Mouse (Mus musculus) liver, embryonic 15.5 days (tissue): ENCODE measurements at regions not wholly inside any gene's neighbourhood (a gene's known extent, or its start where the extent isn't known, plus 50 kb on each side); places are given as distances from the start of the nearest gene placed in this dataset.

Experiments
- ATAC-seq: fragments of 200-750 bp; cut with Nextera tagmentation; 2 replicates; pipeline ENCODE4 v1.8.0; 2017; ENCODE audit warnings: moderate number of reproducible peaks, mild to moderate bottlenecking, moderate library complexity; ENCODE audit not compliant: insufficient read depth
- H3K27ac ChIP-seq: fragments of 300-500 bp; sonication (generic); replicated peaks from 2 replicates; pipeline ENCODE4 v1.5.1; 2015; ENCODE audit warnings: mild to moderate bottlenecking, inconsistent platforms
- H3K27me3 ChIP-seq: fragments of 300-500 bp; sonication (generic); 2 replicates; pipeline ENCODE4 v1.6.1; 2015; ENCODE audit warnings: mild to moderate bottlenecking, inconsistent platforms
- H3K36me3 ChIP-seq: fragments of 300-500 bp; sonication (generic); replicated peaks from 2 replicates; pipeline ENCODE4 v1.6.1; 2015; ENCODE audit warnings: moderate library complexity, mild to moderate bottlenecking, inconsistent platforms
- H3K4me1 ChIP-seq: fragments of 300-500 bp; sonication (generic); replicated peaks from 2 replicates; pipeline ENCODE4 v1.6.1; 2015; ENCODE audit warnings: inconsistent platforms
- H3K4me2 ChIP-seq: fragments of 300-500 bp; sonication (generic); 2 replicates; pipeline ENCODE4 v1.6.1; 2015; ENCODE audit warnings: moderate library complexity, mild to moderate bottlenecking, inconsistent platforms
- H3K4me3 ChIP-seq: fragments of 300-500 bp; sonication (generic); replicated peaks from 2 replicates; pipeline ENCODE4 v1.5.1; 2015; ENCODE audit warnings: mild to moderate bottlenecking, inconsistent platforms
- H3K9ac ChIP-seq: fragments of 300-500 bp; sonication (generic); 2 replicates; pipeline ENCODE4 v1.6.1; 2015; ENCODE audit warnings: moderate library complexity, mild to moderate bottlenecking, inconsistent platforms
- H3K9me3 ChIP-seq: fragments of 300-500 bp; sonication (generic); replicated peaks from 2 replicates; pipeline ENCODE4 v1.6.1; 2016; ENCODE audit warnings: inconsistent platforms
- WGBS: fragments of 180-500 bp; shearing (Covaris S2); methylation state at CpG from one replicate; pipeline ENCODE4 v1.1.7; 2015; ENCODE audit warnings: mixed read lengths; ENCODE audit not compliant: insufficient replicate concordance; 5-methylcytosine and 5-hydroxymethylcytosine counted together

DNA sequence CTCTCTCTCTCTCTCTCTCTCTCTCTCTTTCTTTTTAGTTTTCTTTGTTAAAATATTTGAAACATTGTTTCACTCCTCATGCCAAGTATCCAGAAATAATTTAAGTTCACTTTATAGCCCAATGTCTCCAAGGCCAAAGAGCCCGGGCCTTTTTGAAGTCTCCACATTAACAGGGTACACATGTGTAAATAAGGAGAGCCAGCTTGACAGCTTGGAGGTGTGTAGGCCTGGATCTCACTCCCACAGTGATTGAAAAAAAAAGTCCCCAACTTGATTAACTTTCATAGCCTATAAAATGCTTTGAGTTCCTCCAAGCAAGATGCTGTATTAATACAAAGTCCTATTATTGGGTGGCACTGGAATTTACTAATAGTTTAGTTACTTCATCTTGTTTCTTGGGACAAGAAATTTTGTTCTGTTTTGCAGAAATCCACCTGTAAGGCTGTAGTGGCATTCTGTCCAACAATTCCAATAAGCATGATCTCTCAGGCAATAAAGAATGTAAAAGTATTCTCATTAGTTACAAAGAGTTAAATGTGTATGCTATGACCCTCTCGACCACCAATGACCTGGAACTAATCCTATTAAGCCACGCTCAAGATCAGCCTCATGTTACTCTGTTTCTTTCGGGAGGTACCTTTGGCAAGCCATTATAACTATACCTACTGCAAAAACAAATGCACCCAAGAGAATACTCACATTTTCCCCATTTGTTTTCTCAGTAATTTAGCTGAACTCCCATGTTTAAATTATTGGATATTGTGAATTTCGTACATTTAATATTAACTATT is 215.9 kb upstream of the Acvr2a start:
- Histone ChIP-seq H3K27ac (no peak overlapping the region), H3K27me3 (no peaks in the 10 kb centered on the region), H3K9ac (no peak overlapping the region), H3K9me3 (no peaks in the 10 kb centered on the region), H3K36me3 (no peaks in the 10 kb centered on the region), H3K4me2 (no peak overlapping the region), H3K4me1 (no peaks in the 10 kb centered on the region), H3K4me3 (no peak overlapping the region)
- 62% methylated on average over 5 of the region's 5 CpGs for WGBS
- no peak for ATAC-seq

- Histone ChIP-seq H3K4me1 (no peaks in the 10 kb centered on the region), H3K27ac (no peak overlapping the region), H3K4me3 (no peak overlapping the region), H3K27me3 (no peaks in the 10 kb centered on the region), H3K36me3 (no peaks in the 10 kb centered on the region), H3K9ac (no peak overlapping the region), H3K4me2 (no peak overlapping the region), H3K9me3 (no peaks in the 10 kb centered on the region)
- 69% methylated on average over 5 of the region's 5 CpGs for WGBS
- no peak for ATAC-seq
Observed at GRCm38 (mm10) chr2:48599367-48599766, 214.5 kb upstream of the Acvr2a start.

GRCm38 (mm10) chr2:48601855-48602254 is 212.1 kb upstream of the Acvr2a start:
- no peak overlapping the region for H3K4me3 ChIP-seq
- H3K9ac ChIP-seq: no peak overlapping the region
- H3K27me3 ChIP-seq: no peaks in the 10 kb centered on the region
- 61% methylated on average over 8 of the region's 8 CpGs for WGBS
- H3K27ac ChIP-seq: no peak overlapping the region
- no peaks in the 10 kb centered on the region for H3K4me1 ChIP-seq
- no peak overlapping the region for H3K4me2 ChIP-seq
- ATAC-seq: no peak
- no peaks in the 10 kb centered on the region for H3K9me3 ChIP-seq
- no peaks in the 10 kb centered on the region for H3K36me3 ChIP-seq

DNA sequence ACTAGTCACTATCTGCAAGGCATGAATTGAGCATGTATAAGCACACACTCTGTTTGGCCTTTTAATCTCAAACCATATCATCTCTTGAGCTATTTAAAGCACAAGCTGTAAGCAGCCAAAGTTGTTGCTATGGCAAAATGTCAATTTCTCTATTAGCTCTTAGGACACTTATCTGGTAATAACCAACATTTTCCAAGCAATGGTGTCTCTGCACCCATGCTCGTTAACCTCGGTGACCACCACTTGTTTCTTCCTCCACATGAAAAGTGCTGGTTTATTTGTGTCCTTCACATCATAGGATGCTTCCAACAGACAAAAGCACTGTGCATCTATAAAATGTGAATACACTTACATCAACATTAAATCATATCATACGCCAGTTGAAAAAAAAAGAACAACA is 204.4 kb upstream of the Acvr2a start:
- WGBS: 65% methylated on average over 3 of the region's 3 CpGs
- H3K4me3 ChIP-seq: no peak overlapping the region
- ATAC-seq: no peak
- H3K9ac ChIP-seq: no peak overlapping the region
- no peak overlapping the region for H3K4me2 ChIP-seq
- no peaks in the 10 kb centered on the region for H3K9me3 ChIP-seq
- no peak overlapping the region for H3K27ac ChIP-seq
- no peaks in the 10 kb centered on the region for H3K36me3 ChIP-seq
- H3K4me1 ChIP-seq: no peaks in the 10 kb centered on the region
- H3K27me3 ChIP-seq: no peaks in the 10 kb centered on the region

DNA sequence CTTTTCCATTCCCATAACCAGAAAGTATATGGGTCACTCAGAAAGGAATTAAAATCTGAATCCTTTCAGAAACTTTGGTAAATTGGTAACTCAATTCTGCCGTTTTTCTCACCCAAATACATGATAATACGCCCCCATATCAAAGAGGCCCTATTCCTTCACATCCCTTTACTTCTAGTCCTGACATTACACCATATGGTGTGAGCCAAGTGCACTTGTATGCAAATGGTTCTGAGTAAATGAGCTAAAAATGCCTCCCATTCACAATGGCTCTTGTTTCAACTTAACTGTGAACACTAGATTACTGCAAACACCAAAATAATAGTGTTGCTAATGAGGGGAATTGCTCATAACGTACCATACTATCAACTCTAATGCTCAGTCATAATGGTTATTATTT is 201.7 kb upstream of the Acvr2a start:
- H3K4me3 ChIP-seq: no peak overlapping the region
- no peak overlapping the region for H3K9ac ChIP-seq
- H3K36me3 ChIP-seq: no peaks in the 10 kb centered on the region
- 57% methylated on average over 3 of the region's 3 CpGs for WGBS
- H3K27ac ChIP-seq: no peak overlapping the region
- H3K4me2 ChIP-seq: no peak overlapping the region
- no peaks in the 10 kb centered on the region for H3K4me1 ChIP-seq
- H3K27me3 ChIP-seq: no peaks in the 10 kb centered on the region
- no peak for ATAC-seq
- no peaks in the 10 kb centered on the region for H3K9me3 ChIP-seq

GRCm38 (mm10) chr2:48617141-48617699 is 196.7 kb upstream of the Acvr2a start:
- 16% methylated on average over 3 of the region's 3 CpGs for WGBS
- no peaks in the 10 kb centered on the region for H3K9me3 ChIP-seq
- H3K27ac ChIP-seq: no peak overlapping the region
- H3K9ac ChIP-seq: no peak overlapping the region
- no peak for ATAC-seq
- H3K4me1 ChIP-seq: no peaks in the 10 kb centered on the region
- H3K36me3 ChIP-seq: no peaks in the 10 kb centered on the region
- no peak overlapping the region for H3K4me2 ChIP-seq
- no peaks in the 10 kb centered on the region for H3K27me3 ChIP-seq
- no peak overlapping the region for H3K4me3 ChIP-seq

DNA sequence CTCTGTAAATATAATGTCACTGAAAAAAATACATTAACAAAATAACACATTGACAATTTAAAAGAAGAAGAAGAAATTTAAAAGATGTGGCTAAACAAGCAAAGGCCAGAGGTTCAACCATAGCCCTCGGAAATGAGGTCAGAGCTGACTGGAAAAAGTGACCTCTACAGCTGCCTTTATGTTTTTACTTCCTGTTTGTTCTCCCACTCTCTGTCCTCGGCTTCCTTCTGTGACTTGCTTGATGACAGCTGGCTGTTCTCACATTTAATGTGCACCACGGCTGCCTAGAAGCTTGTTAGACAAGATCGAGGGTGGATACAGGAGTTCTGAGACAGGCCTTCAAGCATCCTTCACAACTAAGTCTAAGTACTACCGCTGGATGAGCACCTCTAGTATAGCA is 194.9 kb upstream of the Acvr2a start:
- 36% methylated on average over 5 of the region's 5 CpGs for WGBS
- Histone ChIP-seq H3K27me3 (no peaks in the 10 kb centered on the region), H3K9ac (no peak overlapping the region), H3K4me1 (no peaks in the 10 kb centered on the region), H3K27ac (no peak overlapping the region), H3K36me3 (no peaks in the 10 kb centered on the region), H3K9me3 (no peaks in the 10 kb centered on the region), H3K4me2 (no peak overlapping the region), H3K4me3 (no peak overlapping the region)
- ATAC-seq: no peak

GRCm38 (mm10) chr2:48620815-48621214 is 193.1 kb upstream of the Acvr2a start:
- WGBS: 40% methylated on average over 3 of the region's 3 CpGs

GRCm38 (mm10) chr2:48622316-48622715 is 191.6 kb upstream of the Acvr2a start:
- WGBS: 62% methylated on average over 1 of the region's 1 CpGs

More at GRCm38 (mm10) chr2:48620815-48621214, 193.1 kb upstream of the Acvr2a start:
- H3K27me3 ChIP-seq: no peaks in the 10 kb centered on the region
- no peaks in the 10 kb centered on the region for H3K36me3 ChIP-seq
- H3K4me2 ChIP-seq: no peak overlapping the region
- no peak for ATAC-seq
- no peaks in the 10 kb centered on the region for H3K9me3 ChIP-seq
- H3K4me1 ChIP-seq: no peaks in the 10 kb centered on the region
- no peak overlapping the region for H3K4me3 ChIP-seq
- no peak overlapping the region for H3K27ac ChIP-seq
- H3K9ac ChIP-seq: no peak overlapping the region

GRCm38 (mm10) chr2:48624040-48624439 is 189.9 kb upstream of the Acvr2a start:
- ATAC-seq: no peak
- H3K4me2 ChIP-seq: no peak overlapping the region
- H3K9ac ChIP-seq: no peak overlapping the region
- no peaks in the 10 kb centered on the region for H3K4me1 ChIP-seq
- no peak overlapping the region for H3K4me3 ChIP-seq
- WGBS: 71% methylated on average over 6 of the region's 6 CpGs
- H3K9me3 ChIP-seq: no peaks in the 10 kb centered on the region
- no peaks in the 10 kb centered on the region for H3K36me3 ChIP-seq
- no peak overlapping the region for H3K27ac ChIP-seq
- no peaks in the 10 kb centered on the region for H3K27me3 ChIP-seq

More at GRCm38 (mm10) chr2:48622316-48622715, 191.6 kb upstream of the Acvr2a start:
- no peak for ATAC-seq
- H3K4me2 ChIP-seq: no peak overlapping the region
- no peak overlapping the region for H3K27ac ChIP-seq
- no peaks in the 10 kb centered on the region for H3K27me3 ChIP-seq
- H3K9me3 ChIP-seq: no peaks in the 10 kb centered on the region
- H3K9ac ChIP-seq: no peak overlapping the region
- H3K4me1 ChIP-seq: no peaks in the 10 kb centered on the region
- H3K36me3 ChIP-seq: no peaks in the 10 kb centered on the region
- H3K4me3 ChIP-seq: no peak overlapping the region

DNA sequence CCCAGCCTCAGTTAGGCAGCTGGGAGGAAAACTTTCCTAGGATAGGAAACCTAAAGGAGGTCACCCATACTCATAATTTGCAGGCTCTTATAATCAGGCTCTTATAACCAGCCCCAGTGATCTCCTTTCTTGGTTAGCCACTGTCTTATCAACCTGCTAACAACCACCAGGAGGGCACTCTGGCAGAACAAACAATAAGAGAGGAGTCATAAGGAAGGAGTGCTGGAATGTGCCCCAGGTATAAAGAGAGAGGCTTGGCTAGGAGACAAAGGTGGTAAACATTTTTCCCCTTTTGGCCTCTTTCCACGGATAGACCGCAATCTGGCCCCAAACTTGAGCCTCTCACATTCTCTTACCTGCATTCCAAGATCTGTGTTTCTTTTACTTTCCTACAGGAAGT is 189.4 kb upstream of the Acvr2a start:
- H3K27ac ChIP-seq: no peak overlapping the region
- no peaks in the 10 kb centered on the region for H3K36me3 ChIP-seq
- no peak overlapping the region for H3K4me2 ChIP-seq
- H3K9ac ChIP-seq: no peak overlapping the region
- 52% methylated on average over 2 of the region's 2 CpGs for WGBS
- H3K27me3 ChIP-seq: no peaks in the 10 kb centered on the region
- ATAC-seq: no peak
- no peak overlapping the region for H3K4me3 ChIP-seq
- H3K9me3 ChIP-seq: no peaks in the 10 kb centered on the region
- H3K4me1 ChIP-seq: no peaks in the 10 kb centered on the region

DNA sequence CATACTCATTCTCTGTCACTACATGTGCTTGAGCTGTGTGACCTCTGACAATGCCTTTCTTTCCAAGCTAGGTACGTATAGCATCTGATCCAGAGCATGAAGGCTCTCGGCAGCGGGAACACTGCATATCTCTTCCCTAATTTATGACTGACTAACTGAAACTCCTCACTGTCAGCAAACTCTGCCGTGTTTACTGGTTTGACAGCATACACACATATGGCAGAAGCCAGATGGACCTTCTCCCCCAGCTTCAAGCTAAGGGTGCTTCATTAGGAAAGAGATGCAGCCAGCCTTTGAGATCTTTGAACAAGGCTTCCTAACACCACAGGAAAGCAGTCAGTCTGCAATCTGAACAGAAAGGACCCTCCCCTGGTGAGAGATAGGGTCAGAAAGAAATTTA is 186.9 kb upstream of the Acvr2a start:
- Histone ChIP-seq H3K4me1 (no peaks in the 10 kb centered on the region), H3K36me3 (no peaks in the 10 kb centered on the region), H3K4me3 (no peak overlapping the region), H3K27me3 (no peaks in the 10 kb centered on the region), H3K9ac (no peak overlapping the region), H3K27ac (no peak overlapping the region), H3K9me3 (no peaks in the 10 kb centered on the region), H3K4me2 (no peak overlapping the region)
- 67% methylated on average over 4 of the region's 4 CpGs for WGBS
- no peak for ATAC-seq
